Comparison of ENCODE assay signal across 10 mouse cellular contexts in genomic region chr19:28546933-28547332, GRCm38 (mm10).
DNase-seq lines count a peak whose midpoint lies in the region; ATAC-seq and TF ChIP-seq lines count a peak whose summit lies in the region.
"Had no signal": no experiment of that assay in that cellular context is flagged by ENCODE, and none has a peak within 500 bp of the region (broad histone marks: within the 10 kb centered on the region; RNA-seq: fewer than 3 reads in every experiment).

No protein-coding gene starts in this region.

- 95% methylated on average over 3 of the region's 3 CpGs for WGBS in intestine, postnatal 0 days
- 97% methylated on average over 3 of the region's 3 CpGs for WGBS in intestine, embryonic 16.5 days
- 88% methylated on average over 3 of the region's 3 CpGs for WGBS in bone marrow, adult 2 months

- H3K27me3 ChIP-seq in intestine, postnatal 0 days (replicated peaks; ENCODE audit: control insufficient read depth, insufficient read depth, low read length) = no peaks in the 10 kb centered on the region
- H3K27me3 ChIP-seq in intestine, embryonic 16.5 days (replicated peaks; ENCODE audit: control insufficient read depth, insufficient read depth, low read length) = no peaks in the 10 kb centered on the region
- no peaks in the 10 kb centered on the region for H3K27me3 ChIP-seq in testis, adult 2 months (ENCODE audit: control insufficient read depth, insufficient read depth, low read length)
- H3K27me3 ChIP-seq: forebrain, embryonic 12.5 days; hindbrain, embryonic 15.5 days had no signal

- peak; percentile 60 for TF ChIP-seq CTCF in intestine, postnatal 0 days (IDR thresholded peaks at IDR 0.05; ENCODE audit: low read depth)
- TF ChIP-seq CTCF in testis, adult 2 months (IDR thresholded peaks at IDR 0.05; ENCODE audit: control insufficient read depth, insufficient read depth, insufficient replicate concordance, low read depth, low read length) = peak; percentile 17; the same call in 1 of the 2 replicates
- peak; percentile 29; the same call in 1 of the 2 replicates for TF ChIP-seq CTCF in bone marrow, adult 2 months (IDR thresholded peaks at IDR 0.05; ENCODE audit: control insufficient read depth, insufficient read depth, low read length)

- H3K4me3 ChIP-seq in intestine, postnatal 0 days (ENCODE audit: low read depth, low read length) = no peak overlapping the region
- no peak overlapping the region for H3K4me3 ChIP-seq in intestine, embryonic 16.5 days (ENCODE audit: low read length)
- no peak overlapping the region for H3K4me3 ChIP-seq in testis, adult 2 months (ENCODE audit: control insufficient read depth, low read depth, low read length)
- no peak overlapping the region for H3K4me3 ChIP-seq in bone marrow, adult 2 months (replicated peaks; ENCODE audit: control insufficient read depth, low read depth, low read length)
- H3K4me3 ChIP-seq: forebrain, embryonic 12.5 days; hindbrain, embryonic 15.5 days had no signal

- no peak overlapping the region for H3K4me2 ChIP-seq in intestine, postnatal 0 days (replicated peaks; ENCODE audit: low read depth)
- no peak overlapping the region for H3K4me2 ChIP-seq in intestine, embryonic 16.5 days (ENCODE audit: low read depth, low read length)
- H3K4me2 ChIP-seq: forebrain, embryonic 12.5 days; hindbrain, embryonic 15.5 days had no signal

- no peaks in the 10 kb centered on the region for H3K9me3 ChIP-seq in intestine, postnatal 0 days (ENCODE audit: control insufficient read depth)
- H3K9me3 ChIP-seq in intestine, embryonic 16.5 days (ENCODE audit: control insufficient read depth, low read length) = no peaks in the 10 kb centered on the region
- H3K9me3 ChIP-seq: forebrain, embryonic 12.5 days; hindbrain, embryonic 15.5 days had no signal

- no peaks in the 10 kb centered on the region for H3K36me3 ChIP-seq in intestine, postnatal 0 days (ENCODE audit: control insufficient read depth, insufficient read depth)
- no peaks in the 10 kb centered on the region for H3K36me3 ChIP-seq in intestine, embryonic 16.5 days (ENCODE audit: control insufficient read depth, insufficient read depth, low read length)
- H3K36me3 ChIP-seq in testis, adult 2 months (ENCODE audit: control insufficient read depth, insufficient read depth, low read length) = no peaks in the 10 kb centered on the region
- H3K36me3 ChIP-seq: forebrain, embryonic 12.5 days; hindbrain, embryonic 15.5 days had no signal

- no peak overlapping the region for H3K9ac ChIP-seq in intestine, postnatal 0 days (ENCODE audit: low read depth, low read length)
- no peak overlapping the region for H3K9ac ChIP-seq in intestine, embryonic 16.5 days (ENCODE audit: low read depth, low read length)
- H3K9ac ChIP-seq: forebrain, embryonic 12.5 days; hindbrain, embryonic 15.5 days had no signal

- H3K4me1 ChIP-seq in intestine, postnatal 0 days (replicated peaks; ENCODE audit: control insufficient read depth, insufficient read depth, low read length) = no peaks in the 10 kb centered on the region
- no peaks in the 10 kb centered on the region for H3K4me1 ChIP-seq in intestine, embryonic 16.5 days (ENCODE audit: control insufficient read depth, insufficient read depth, low read length)
- H3K4me1 ChIP-seq in testis, adult 2 months (ENCODE audit: control insufficient read depth, insufficient read depth, low read length) = no peaks in the 10 kb centered on the region
- H3K4me1 ChIP-seq in bone marrow, adult 2 months (ENCODE audit: control insufficient read depth, insufficient read depth, low read length) = no peaks in the 10 kb centered on the region; the same call in 1 of the 2 replicates
- H3K4me1 ChIP-seq: forebrain, embryonic 12.5 days; hindbrain, embryonic 15.5 days had no signal

- no peak overlapping the region for H3K27ac ChIP-seq in intestine, postnatal 0 days (ENCODE audit: low read depth, low read length)
- no peak overlapping the region for H3K27ac ChIP-seq in intestine, embryonic 16.5 days (ENCODE audit: low read length)
- no peak overlapping the region for H3K27ac ChIP-seq in testis, adult 2 months (ENCODE audit: control insufficient read depth, insufficient read depth, low read depth, low read length)
- no peak overlapping the region for H3K27ac ChIP-seq in bone marrow, adult 2 months (ENCODE audit: control insufficient read depth, insufficient read depth, low read depth, low read length, poor library complexity)
- H3K27ac ChIP-seq: forebrain, embryonic 12.5 days; hindbrain, embryonic 15.5 days had no signal

- TF ChIP-seq POLR2A in testis, adult 2 months (IDR thresholded peaks at IDR 0.05; ENCODE audit: control insufficient read depth, low read depth, low read length) = no peak
- no peak for TF ChIP-seq POLR2A in bone marrow, adult 2 months (IDR thresholded peaks at IDR 0.05; ENCODE audit: borderline replicate concordance, control insufficient read depth, low read depth, low read length)

- intact Hi-C loops in left cerebral cortex, postnatal 25 days (cut with DNase I) = no loop called here

- ATAC-seq in intestine, postnatal 0 days = no peak
- ATAC-seq in intestine, embryonic 16.5 days = no peak
- ATAC-seq in megakaryocyte-erythroid progenitor cell, adult 5-6 weeks (replicated peaks; ENCODE audit: low FRiP score, low TSS enrichment, poor library complexity, severe bottlenecking) = no peak

- no peak for DNase-seq in testis, postnatal 14 days (ENCODE audit: low spot score)
- DNase-seq in thymus, postnatal 36 days = peak; percentile 15 to 37
- no peak for DNase-seq in left cerebral cortex, postnatal 25 days (ENCODE audit: low spot score in 2 of 2)

Comparison
In these comparisons a context has a peak if more than half of its experiments do, and no peak if none do; other contexts are left out.
1. DNase-seq: peak in thymus, postnatal 36 days (2 of 2); none in testis, postnatal 14 days (single experiment) and left cerebral cortex, postnatal 25 days (0 of 2).
2. Peak in every context shown above with its lines, with median percentiles within 50 percentile points of each other: CTCF ChIP-seq.